Mouse (Mus musculus) frontal cortex, postnatal 25 days (tissue): ENCODE measurements around the gene Gvin1.
"Not testable (repeated sequence)": the region's sequence is repeated elsewhere in the genome, so short reads cannot be mapped to it uniquely, and the experiment has no call there.

Experiments used
- DNase-seq, 2 experiments: peaks; one replicate each; pipeline ENCODE4 v3.0.0; 2022; ENCODE audit warnings: low spot score in 2 of 2

The Gvin1 gene

DNA sequence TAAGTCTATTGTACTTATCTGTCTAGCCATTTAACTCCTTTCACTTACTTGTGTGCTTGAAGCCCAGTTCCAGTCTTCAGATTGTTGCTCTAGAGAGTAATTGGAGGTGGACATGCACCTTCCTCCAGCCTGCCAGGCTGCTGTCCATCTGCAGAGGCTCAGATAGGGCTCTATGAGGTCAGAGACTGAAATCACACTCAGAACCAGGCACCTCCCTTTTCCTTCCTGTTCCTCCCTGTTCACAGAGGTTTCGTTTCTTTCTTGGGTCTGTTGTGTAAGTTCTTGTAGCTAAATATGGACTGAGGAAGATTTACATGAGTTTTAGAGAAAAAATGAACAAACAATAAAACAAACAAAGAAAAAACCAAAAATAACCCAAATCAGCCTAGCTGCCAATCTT is at the start of gene Gvin1:
Gene Gvin1 (minus strand): TSS at position 150 of the 400 bp plus-strand sequence.
- not testable (repeated sequence) for DNase-seq

DNA sequence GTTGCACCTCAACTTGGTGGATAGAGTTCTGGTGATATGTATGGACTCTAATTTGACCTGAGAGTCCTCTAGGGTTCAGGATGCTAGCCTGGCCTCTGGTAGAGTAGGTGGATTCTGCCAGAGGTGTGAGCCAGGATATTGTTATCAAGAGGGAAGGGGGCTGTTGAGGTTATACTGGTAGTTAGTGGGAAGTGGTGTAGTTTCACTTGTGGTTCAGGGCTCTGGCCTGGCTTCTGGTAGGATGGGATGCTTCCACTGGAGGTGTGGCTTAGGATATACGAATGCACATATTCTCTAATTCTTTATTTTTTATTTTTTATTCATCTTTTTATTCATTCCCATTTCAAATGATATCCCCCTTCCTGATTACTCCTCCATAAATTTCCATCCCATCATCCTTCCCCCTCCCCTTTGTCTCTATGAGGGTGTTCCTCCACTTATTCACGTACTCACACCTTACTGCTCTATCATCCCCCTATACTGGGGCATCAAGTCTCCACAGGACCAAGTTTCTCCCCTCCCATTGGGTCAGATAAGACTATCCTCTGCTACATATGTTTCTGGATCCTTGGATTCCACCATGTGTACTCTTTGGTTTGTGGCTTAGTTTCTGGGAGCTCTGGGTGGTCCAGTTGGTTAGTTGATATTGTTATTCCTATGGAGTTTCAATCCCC is 36.9 kb upstream of the Gvin1 start:
- no peak for DNase-seq

DNA sequence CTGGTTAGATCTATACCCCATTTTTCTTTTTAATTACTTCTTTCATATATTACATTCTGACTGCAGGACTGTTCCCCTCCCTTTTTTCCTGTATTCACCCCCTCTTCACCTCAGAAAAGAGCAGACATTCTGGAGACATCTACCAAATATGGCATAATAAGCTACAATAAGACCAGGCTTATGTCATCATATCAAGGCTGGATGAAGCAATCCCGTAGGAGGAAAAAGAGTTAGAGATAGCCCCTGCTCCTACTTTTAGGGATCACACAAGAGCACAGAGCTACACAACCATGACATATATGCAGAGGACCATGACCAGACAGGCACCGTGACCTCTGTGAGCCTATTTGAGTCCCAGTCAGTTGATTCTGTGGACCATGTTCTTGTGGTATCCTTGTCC is 33.8 kb upstream of the Gvin1 start:
- DNase-seq = no peak

DNA sequence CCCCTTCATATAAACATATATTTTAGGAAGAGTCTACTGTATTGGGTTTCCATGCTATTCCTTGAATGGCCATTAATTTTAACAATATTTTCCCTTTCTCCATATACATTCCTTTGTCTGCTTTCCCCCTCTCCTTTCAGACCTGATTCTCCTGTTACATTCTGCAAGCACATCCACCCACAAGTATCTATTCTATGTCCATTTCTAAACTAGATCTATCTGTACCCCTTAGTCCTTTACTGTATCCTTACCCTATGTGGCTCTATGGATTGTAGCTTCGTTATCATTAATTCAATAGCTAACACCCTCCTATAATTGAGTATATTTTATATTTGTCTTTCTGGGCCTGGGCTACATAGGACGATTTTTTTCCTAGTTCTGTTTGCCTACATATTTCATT is 33.1 kb upstream of the Gvin1 start:
- no peak for DNase-seq

DNA sequence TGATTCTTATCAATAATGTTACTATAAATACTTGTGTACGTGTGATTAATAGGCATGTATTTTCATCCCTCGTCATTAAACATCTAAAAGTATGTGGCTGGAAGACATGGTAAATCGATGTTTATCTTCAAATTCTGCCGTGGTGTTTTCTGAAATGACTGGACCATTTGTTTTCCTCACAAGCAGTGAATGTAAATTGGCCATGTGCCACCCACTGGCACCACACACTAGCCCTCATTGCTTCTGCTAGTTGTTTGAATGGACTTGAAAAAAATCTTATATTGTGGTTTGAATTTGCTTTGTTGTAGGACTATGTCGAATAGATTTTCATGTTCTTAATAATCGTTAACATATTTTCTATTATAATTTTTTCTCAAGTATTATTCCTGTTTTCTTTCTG is 30.5 kb upstream of the Gvin1 start:
- DNase-seq = no peak

DNA sequence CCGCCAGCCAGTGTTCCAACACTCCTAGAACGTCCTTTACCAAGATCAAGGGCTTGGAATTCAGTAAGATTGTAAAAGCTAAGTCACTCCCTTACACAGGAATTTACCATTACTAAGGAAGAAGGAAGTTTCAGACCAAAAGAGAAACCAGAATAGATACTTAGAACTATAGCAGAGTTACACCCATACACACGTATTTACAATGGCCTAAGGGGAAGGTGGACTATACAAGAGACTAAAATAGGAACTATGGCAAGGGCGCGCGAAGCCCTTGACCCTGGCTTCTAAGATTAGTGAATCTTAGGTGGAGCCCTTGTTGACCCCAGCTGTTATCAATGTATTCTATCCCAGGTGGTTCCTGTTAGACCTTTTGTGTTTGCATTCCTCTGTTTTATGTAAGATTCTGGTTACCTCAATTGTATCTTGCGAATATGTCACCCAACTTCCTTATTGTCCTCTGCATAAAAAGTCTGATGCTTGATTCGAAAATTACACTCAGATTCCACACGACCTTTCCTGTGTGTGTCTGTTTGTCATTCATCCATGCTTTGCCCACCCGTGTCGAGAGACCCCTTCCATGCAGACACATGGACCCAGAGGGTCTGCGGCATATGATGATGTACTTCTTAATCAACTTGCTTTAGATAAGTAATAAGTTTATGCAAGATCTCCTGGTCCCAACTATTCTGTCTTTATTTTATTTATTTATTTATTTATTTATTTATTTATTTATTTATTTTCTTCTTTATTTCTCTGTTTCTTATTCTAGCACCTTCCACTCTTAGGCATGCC is 25.6 kb upstream of the Gvin1 start:
- DNase-seq = not testable (repeated sequence)

DNA sequence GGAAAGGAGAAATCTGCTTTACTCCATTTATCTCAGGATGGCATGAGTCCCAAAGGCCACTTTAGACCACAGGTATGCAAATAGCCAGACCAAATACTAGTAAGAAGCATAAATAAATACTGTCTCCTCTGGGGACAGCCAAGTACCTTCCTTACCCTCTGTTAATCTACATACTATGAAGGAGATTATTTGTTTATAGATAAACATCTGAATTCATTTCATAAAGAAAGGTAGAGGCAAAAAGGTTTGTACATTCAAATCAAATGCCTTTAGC is 22.0 kb upstream of the Gvin1 start:
- no peak for DNase-seq

DNA sequence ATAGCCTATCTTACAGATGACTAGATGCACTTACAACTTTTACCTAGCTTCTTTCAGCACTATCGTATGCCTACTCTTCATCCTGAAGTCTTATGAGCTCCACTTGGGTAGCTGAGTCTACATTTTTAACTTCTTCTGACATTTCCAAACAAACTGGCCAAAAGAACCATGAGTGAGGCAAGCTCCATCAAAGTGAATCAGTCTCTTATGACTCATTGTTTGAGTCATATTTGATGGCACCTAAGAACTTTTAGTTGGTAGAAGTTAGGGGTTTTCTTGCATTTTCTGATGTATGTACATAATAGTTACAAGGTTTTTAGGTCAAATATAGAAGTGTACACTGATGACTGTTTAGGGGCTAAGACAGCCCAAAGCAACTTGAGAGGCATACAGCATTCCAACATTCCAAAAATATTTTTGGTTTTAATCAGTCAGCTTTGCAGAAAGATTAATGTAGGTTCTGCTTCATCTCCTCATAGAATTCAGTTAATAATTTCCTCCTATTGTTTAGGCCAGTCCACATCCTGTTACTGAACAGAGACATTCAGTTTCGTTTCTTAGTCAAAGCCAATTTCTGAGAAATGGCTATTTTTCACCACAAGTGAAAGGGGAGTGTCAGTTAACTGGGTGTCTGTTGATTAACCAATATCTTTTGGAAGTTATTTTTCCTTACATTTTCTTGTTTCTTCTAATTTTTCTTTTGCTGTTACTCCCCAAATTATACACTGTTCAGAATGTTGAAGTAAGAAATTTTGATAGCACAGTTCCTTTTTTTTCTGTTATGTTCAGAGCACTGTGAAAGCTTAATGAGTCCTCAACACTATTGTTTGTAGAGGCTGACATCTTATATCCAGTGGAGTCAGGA is 21.4 kb upstream of the Gvin1 start:
- no peak for DNase-seq

DNA sequence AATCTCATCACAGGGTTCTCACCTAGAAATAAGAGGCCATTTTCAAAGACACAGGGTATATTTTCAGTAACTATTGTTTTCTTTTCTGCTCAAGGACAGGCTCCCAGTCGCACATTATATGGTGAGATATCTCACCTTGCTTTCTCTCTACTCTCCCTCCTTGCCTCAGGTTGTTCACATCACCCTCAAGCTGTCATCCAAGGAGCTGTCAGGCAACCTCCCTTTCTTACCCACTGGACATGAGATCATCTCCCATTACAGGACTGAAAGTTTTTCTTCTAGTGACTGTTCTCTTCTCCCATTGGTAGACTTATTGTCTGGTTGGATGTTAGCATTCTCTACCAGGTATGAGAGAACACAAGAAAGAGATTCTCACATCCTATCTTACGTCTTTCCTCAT is 20.5 kb upstream of the Gvin1 start:
- DNase-seq = no peak

DNA sequence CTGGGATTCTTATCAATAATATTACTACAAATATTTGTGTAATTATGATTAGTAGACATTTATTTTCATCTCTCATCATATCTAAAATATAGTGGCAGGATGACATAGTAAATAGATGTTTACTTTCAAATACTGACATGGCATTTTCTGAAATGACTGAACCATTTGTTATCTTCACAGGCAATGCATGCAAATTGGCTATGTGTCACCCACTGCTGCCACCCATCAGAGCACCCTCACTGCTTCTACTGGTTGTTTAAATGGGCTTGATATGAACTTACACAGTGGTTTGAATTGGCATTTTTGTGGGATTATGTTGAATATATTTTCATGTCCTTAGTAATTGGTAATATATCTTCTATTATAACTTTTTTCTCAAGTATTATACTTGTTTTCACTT is 784 bp upstream of the Gvin1 start:
- not testable (repeated sequence) for DNase-seq

DNA sequence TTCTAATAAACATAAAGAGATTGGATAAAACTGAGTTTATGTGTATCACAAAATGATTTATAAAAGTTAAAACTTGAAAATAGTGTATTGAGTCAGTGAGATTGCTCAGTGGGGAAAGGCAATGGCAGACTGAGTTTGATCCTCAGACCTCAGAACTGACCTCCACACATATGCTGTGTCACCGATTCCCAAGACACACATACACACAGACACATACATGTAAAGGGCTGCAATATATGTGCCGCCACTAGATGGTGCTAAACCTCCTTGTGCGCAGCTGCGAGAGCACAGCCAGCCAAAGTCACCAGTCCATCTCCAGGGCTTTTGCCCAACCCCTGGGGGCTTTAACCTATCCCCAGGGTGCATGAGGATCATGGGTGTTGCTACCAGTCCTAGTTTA is 1.4 kb downstream of the Gvin1 start:
- DNase-seq = not testable (repeated sequence)

DNA sequence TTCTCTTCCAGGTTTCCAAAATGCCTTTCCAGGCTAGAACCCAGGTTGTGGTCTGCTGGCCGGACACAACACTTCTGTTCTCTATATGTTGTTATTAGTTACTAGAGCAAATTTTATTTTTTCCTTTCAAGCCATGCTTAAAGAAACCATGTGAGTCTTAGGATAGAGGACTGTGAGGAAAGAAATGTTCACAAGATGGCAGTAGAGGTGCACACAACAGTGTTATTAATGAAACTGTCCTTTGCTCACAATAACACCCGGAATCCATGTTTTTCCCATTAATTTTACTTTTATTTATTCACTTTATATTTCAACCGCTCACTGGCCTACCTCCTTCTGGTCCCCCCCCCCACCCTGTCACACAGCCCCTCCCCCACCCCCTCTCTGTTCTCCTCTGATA is 8.5 kb downstream of the Gvin1 start:
- DNase-seq = not testable (repeated sequence)

DNA sequence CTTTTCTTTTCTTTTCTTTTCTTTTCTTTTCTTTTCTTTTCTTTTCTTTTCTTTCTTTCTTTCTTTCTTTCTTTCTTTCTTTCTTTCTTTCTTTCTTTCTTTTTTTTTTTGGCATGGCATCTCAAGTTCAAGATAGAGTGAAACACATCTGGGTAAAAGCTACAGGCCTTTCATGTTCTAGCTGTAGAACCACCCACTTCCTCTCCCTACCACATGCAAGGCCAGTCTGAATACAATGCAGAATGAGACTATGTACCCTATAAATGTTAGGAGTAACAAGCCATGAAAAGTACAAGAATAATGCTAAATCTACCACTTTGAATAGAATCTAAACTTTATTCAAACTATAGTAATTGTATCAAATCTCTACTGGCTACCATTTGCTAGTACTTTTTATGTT is 38.1 kb downstream of the Gvin1 start:
- DNase-seq = not testable (repeated sequence)

DNA sequence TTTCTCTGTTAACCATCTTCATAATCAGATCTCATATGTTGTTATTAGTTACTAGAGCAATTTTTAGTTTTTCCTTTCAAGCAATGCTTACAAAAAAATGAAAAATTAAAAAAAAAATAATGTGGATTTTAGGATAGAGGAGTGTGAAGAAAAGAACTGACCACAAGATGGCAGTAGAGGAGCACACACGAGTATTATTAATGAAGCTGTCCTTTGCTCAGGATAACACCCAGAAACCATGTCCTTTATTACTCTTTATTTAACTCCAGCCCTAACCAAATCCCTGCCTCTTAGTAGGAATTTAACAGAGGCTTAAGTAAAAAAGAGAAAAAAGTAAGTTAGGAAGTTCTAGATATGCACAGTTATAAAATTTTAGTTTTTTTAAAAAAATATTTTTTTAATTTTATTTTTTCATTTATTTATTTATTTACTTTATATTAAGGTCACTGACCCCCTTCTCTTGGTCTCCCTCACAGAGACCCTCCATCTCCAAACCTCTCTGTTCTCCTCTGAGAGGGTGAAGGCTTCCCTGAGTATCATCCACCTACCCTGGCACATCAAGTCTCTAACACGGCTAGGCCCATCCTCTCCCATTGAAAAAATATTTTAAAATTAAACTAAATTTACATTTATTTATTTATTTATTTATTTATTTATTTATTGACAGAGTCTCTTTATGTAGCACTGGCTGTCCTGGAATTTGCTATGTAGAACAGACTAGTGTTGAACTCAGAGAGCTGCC is 69.9 kb downstream of the Gvin1 start:
- not testable (repeated sequence) for DNase-seq

DNA sequence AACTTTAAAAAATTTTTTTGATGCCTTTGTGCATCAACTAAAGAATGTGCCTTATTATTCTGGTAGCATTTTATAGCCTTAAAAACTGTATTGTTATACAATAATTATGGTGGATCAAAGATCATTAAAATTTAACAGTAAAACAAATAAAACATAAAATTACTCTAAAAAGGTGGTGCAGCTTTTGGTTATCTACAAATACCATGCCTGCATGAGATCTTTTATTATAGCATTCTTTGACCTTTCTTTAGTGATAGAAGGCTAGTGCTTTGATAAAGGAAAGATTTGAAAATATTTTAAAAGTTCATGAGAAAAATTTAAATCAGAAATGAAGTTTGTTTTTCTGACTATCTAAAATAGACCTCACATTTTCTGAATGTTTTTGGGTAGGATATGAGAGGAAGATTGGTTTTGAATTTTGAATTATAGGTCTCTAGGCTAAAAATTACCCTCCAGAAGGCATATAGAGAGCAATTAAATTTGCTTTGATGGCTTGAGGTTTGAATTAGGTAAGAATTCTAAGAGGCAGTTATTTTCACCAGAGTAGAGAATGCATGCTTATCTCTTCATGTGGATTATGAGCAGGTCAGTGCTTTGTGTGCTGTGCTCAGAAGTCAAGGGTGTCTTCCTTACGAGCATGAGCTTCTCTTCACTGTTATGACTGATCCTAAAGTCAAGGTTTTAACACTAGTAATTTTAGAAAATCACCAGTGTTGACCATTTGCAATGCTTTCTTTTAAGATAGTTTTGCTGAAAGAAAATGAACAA is 73.8 kb downstream of the Gvin1 start:
- not testable (repeated sequence) for DNase-seq

DNA sequence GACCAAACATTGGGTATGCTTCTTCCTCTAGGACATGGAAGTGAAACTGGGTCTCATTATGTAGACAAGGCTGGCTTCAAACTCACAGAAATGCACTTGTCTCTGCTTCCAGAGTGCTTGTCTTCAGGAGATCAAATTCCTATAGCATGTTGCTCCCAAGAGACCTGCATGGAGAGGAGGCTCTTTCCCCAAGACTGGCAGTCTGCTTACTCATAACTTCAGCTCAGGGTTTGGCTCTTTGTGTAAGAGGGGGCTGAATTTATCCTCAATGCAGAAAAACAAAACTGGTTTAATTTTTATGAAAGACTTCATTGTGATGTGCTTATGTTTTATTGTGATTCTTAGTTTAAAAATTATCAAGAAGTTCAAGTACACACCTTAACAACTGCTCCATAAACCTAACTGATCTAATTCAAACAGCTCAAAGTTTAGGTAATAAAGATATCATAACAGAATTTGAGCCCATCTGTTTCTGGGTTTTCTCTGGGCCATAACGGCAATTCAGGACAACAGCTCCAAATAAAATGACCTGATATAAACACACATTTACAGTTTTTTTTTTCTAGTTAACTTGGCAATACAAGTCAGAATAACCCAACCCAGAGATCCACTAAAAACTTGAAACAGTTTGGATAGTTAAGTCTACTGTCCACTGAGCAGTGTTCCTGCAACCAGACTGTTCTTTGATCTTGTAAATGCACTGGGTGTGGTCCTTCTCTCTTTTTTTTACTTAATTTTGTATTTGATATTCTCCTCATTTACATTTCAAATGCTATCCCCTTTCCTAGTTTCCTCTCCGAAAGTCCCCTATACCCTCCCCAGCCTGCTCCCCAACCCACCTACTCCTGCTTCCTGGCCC is 97.8 kb downstream of the Gvin1 start:
- DNase-seq = not testable (repeated sequence)
